In genomic region chr10:71117766-71118165, GRCm38 (mm10) we compare ENCODE assay signal across 21 mouse cellular contexts. TPM values are rescaled to one million over a fixed set of nuclear protein-coding genes. Genes with fewer than 3 reads are reported as not detected.
DNase-seq lines count a peak whose midpoint lies in the region; ATAC-seq and TF ChIP-seq lines count a peak whose summit lies in the region.
"Had no signal": no experiment of that assay in that cellular context is flagged by ENCODE, and none has a peak within 500 bp of the region (broad histone marks: within the 10 kb centered on the region; RNA-seq: fewer than 3 reads in every experiment).

No protein-coding gene starts in this region.

- peak; percentile 80 for DNase-seq in kidney, adult 2 months
- DNase-seq in kidney, postnatal 0 days (ENCODE audit: low spot score), result no peak
- no peak for DNase-seq in kidney, postnatal 10 days
- peak; percentile 60 for DNase-seq in embryonic facial prominence, embryonic 14.5 days (ENCODE audit: low spot score)
- no peak for DNase-seq in adrenal gland, postnatal 25 days
- no peak for DNase-seq in thymus, postnatal 4 days
- DNase-seq: adrenal gland, adult 2 months; adrenal gland, postnatal 36 days; cerebellum, adult 2 months; cerebellum, postnatal 10 days; gastrocnemius, adult 2 months; gastrocnemius, postnatal 25 days; heart, postnatal 4 days had no signal

- no peak for ATAC-seq in kidney, embryonic 14.5 days (ENCODE audit: low FRiP score, low TSS enrichment)
- ATAC-seq in kidney, postnatal 0 days (replicated peaks; ENCODE audit: low FRiP score, low read depth), result no peak
- ATAC-seq in embryonic facial prominence, embryonic 14.5 days (ENCODE audit: low read depth), result no peak
- ATAC-seq in embryonic facial prominence, embryonic 15.5 days (ENCODE audit: insufficient number of reproducible peaks, low FRiP score, low TSS enrichment, low read depth), result no peak
- ATAC-seq: forebrain, embryonic 14.5 days had no signal

- no peaks in the 10 kb centered on the region for H3K27me3 ChIP-seq in kidney, adult 2 months (replicated peaks; ENCODE audit: control insufficient read depth, insufficient read depth, low read length)
- no peaks in the 10 kb centered on the region for H3K27me3 ChIP-seq in kidney, embryonic 14.5 days (ENCODE audit: control insufficient read depth, insufficient read depth, low read length)
- H3K27me3 ChIP-seq in kidney, postnatal 0 days (ENCODE audit: insufficient read depth, low read length), result no peaks in the 10 kb centered on the region
- no peaks in the 10 kb centered on the region for H3K27me3 ChIP-seq in embryonic facial prominence, embryonic 14.5 days (replicated peaks; ENCODE audit: control insufficient read depth, insufficient read depth, low read length)
- no peaks in the 10 kb centered on the region for H3K27me3 ChIP-seq in embryonic facial prominence, embryonic 15.5 days
- H3K27me3 ChIP-seq: heart, embryonic 13.5 days; hindbrain, embryonic 12.5 days had no signal

- H3K36me3 ChIP-seq in kidney, adult 2 months (ENCODE audit: control insufficient read depth, insufficient read depth, low read length), result no peaks in the 10 kb centered on the region
- no peaks in the 10 kb centered on the region for H3K36me3 ChIP-seq in kidney, embryonic 14.5 days (ENCODE audit: control insufficient read depth, insufficient read depth, low read length)
- H3K36me3 ChIP-seq in kidney, postnatal 0 days (ENCODE audit: insufficient read depth, low read length), result no peaks in the 10 kb centered on the region
- no peaks in the 10 kb centered on the region for H3K36me3 ChIP-seq in embryonic facial prominence, embryonic 14.5 days (ENCODE audit: control insufficient read depth, insufficient read depth, low read length)
- no peaks in the 10 kb centered on the region for H3K36me3 ChIP-seq in embryonic facial prominence, embryonic 15.5 days
- H3K36me3 ChIP-seq: forebrain, embryonic 10.5 days; hindbrain, embryonic 12.5 days had no signal

- no peak overlapping the region for H3K4me2 ChIP-seq in kidney, embryonic 14.5 days (replicated peaks; ENCODE audit: low read depth, low read length)
- H3K4me2 ChIP-seq in kidney, postnatal 0 days (ENCODE audit: low read length), result no peak overlapping the region
- peak overlapping the region; percentile 34 for H3K4me2 ChIP-seq in embryonic facial prominence, embryonic 14.5 days (ENCODE audit: low read depth, low read length)
- H3K4me2 ChIP-seq in embryonic facial prominence, embryonic 15.5 days (replicated peaks), result no peak overlapping the region
- H3K4me2 ChIP-seq: heart, embryonic 13.5 days; hindbrain, embryonic 12.5 days had no signal

- TF ChIP-seq POLR2A in kidney, adult 2 months (IDR thresholded peaks at IDR 0.05; ENCODE audit: low read depth, low read length), result no peak

- peak overlapping the region; percentile 73 for H3K27ac ChIP-seq in kidney, adult 2 months (ENCODE audit: insufficient read depth, low read depth, low read length)
- H3K27ac ChIP-seq in kidney, embryonic 14.5 days (ENCODE audit: low read depth, low read length), result no peak overlapping the region
- peak overlapping the region; percentile 77 for H3K27ac ChIP-seq in kidney, postnatal 0 days
- H3K27ac ChIP-seq in embryonic facial prominence, embryonic 14.5 days (replicated peaks; ENCODE audit: low read depth, low read length), result peak overlapping the region; percentile 84
- H3K27ac ChIP-seq in embryonic facial prominence, embryonic 15.5 days (replicated peaks), result peak overlapping the region; percentile 82
- H3K27ac ChIP-seq: forebrain, embryonic 10.5 days; hindbrain, embryonic 12.5 days had no signal

- peaks cover 35% of the 10 kb centered on the region for H3K4me1 ChIP-seq in kidney, adult 2 months (ENCODE audit: control insufficient read depth, insufficient read depth, low read length)
- peaks cover 17% of the 10 kb centered on the region for H3K4me1 ChIP-seq in kidney, embryonic 14.5 days (ENCODE audit: control insufficient read depth, insufficient read depth, low read length)
- peaks cover 15% of the 10 kb centered on the region; the same call in 1 of the 2 replicates for H3K4me1 ChIP-seq in kidney, postnatal 0 days (replicated peaks; ENCODE audit: insufficient read depth, low read length)
- peaks cover 41% of the 10 kb centered on the region for H3K4me1 ChIP-seq in embryonic facial prominence, embryonic 14.5 days (ENCODE audit: control insufficient read depth, insufficient read depth, low read length)
- peaks cover 42% of the 10 kb centered on the region for H3K4me1 ChIP-seq in embryonic facial prominence, embryonic 15.5 days
- H3K4me1 ChIP-seq: forebrain, embryonic 10.5 days had no signal

- no peak overlapping the region for H3K4me3 ChIP-seq in kidney, adult 2 months (ENCODE audit: insufficient read depth, low read depth, low read length)
- no peak overlapping the region for H3K4me3 ChIP-seq in kidney, embryonic 14.5 days (ENCODE audit: low read length)
- H3K4me3 ChIP-seq in kidney, postnatal 0 days (replicated peaks; ENCODE audit: low read depth, low read length), result no peak overlapping the region
- no peak overlapping the region for H3K4me3 ChIP-seq in embryonic facial prominence, embryonic 14.5 days (ENCODE audit: low read depth, low read length)
- no peak overlapping the region for H3K4me3 ChIP-seq in embryonic facial prominence, embryonic 15.5 days (replicated peaks)
- H3K4me3 ChIP-seq: erythroblast, embryonic 14.5 days; forebrain, embryonic 10.5 days; gastrocnemius, adult 2 months; heart, embryonic 13.5 days; hindbrain, embryonic 12.5 days had no signal

- no peaks in the 10 kb centered on the region for H3K9me3 ChIP-seq in kidney, embryonic 14.5 days (ENCODE audit: control insufficient read depth, low read length)
- H3K9me3 ChIP-seq in kidney, postnatal 0 days (replicated peaks; ENCODE audit: low read length), result no peaks in the 10 kb centered on the region
- no peaks in the 10 kb centered on the region for H3K9me3 ChIP-seq in embryonic facial prominence, embryonic 14.5 days (ENCODE audit: control insufficient read depth, low read length)
- H3K9me3 ChIP-seq in embryonic facial prominence, embryonic 15.5 days (replicated peaks), result no peaks in the 10 kb centered on the region
- H3K9me3 ChIP-seq: forebrain, embryonic 10.5 days; heart, embryonic 13.5 days; hindbrain, embryonic 12.5 days had no signal

- TF ChIP-seq CTCF in kidney, adult 2 months (conservative IDR thresholded peaks at IDR 0.05; ENCODE audit: insufficient read depth, insufficient read length, low read depth, low read length), result no peak
- no peak for TF ChIP-seq CTCF in kidney, postnatal 0 days (IDR thresholded peaks at IDR 0.05; ENCODE audit: low read depth)

- H3K9ac ChIP-seq in kidney, embryonic 14.5 days (ENCODE audit: low read depth, low read length), result no peak overlapping the region
- H3K9ac ChIP-seq in kidney, postnatal 0 days (ENCODE audit: low read depth, low read length), result no peak overlapping the region
- H3K9ac ChIP-seq in embryonic facial prominence, embryonic 14.5 days (ENCODE audit: low read depth, low read length), result no peak overlapping the region
- no peak overlapping the region for H3K9ac ChIP-seq in embryonic facial prominence, embryonic 15.5 days
- H3K9ac ChIP-seq: heart, embryonic 13.5 days; hindbrain, embryonic 12.5 days had no signal

- 45% methylated on average over 7 of the region's 7 CpGs for WGBS in kidney, adult 2 months
- 78% methylated on average over 7 of the region's 7 CpGs for WGBS in kidney, embryonic 14.5 days
- WGBS in kidney, postnatal 0 days, result 71% methylated on average over 7 of the region's 7 CpGs
- 45% methylated on average over 7 of the region's 7 CpGs for WGBS in embryonic facial prominence, embryonic 14.5 days
- 31% methylated on average over 7 of the region's 7 CpGs for WGBS in embryonic facial prominence, embryonic 15.5 days

RNA-seq across cellular contexts. Expression of gene Bicc1, which starts 41.7 kb away (rescaled TPM):
- polyA plus RNA-seq in kidney, adult 2 months (2012; rRNA removed), result 69.0 and 78.8 TPM in 2 replicates
- 27.7 and 40.7 TPM in 2 replicates for polyA plus RNA-seq in kidney, embryonic 14.5 days (2014; fragmentation: Nextera tagmentation; extraction: Ambion mirVana)
- polyA plus RNA-seq in kidney, postnatal 0 days (2015; fragmentation: Nextera tagmentation; extraction: Ambion mirVana), result 65.7 and 71.7 TPM in 2 replicates
- polyA plus RNA-seq in embryonic facial prominence, embryonic 14.5 days (2014; fragmentation: Nextera tagmentation; extraction: Ambion mirVana), result 44.8 and 54.3 TPM in 2 replicates
- polyA plus RNA-seq in embryonic facial prominence, embryonic 15.5 days (2015; fragmentation: Nextera tagmentation; extraction: Ambion mirVana), result 37.5 and 40.8 TPM in 2 replicates
- 13.1 and 14.0 TPM in 2 replicates for total RNA-seq in adrenal gland, postnatal 25 days (2021)
- total RNA-seq: granulocyte monocyte progenitor cell, adult 5-6 weeks had no signal
- polyA plus RNA-seq: erythroblast, embryonic 14.5 days had no signal

Comparison
In these comparisons a context has a peak if more than half of its experiments do, and no peak if none do; other contexts are left out.
1. DNase-seq: peak in kidney, adult 2 months (single experiment) and embryonic facial prominence, embryonic 14.5 days (single experiment); none in kidney, postnatal 0 days (single experiment), kidney, postnatal 10 days (single experiment), adrenal gland, postnatal 25 days (single experiment) and thymus, postnatal 4 days (single experiment).